Mouse (Mus musculus) kidney, adult 2 months (tissue): ENCODE data around the gene Rhoj. TPM values are rescaled to one million over a fixed set of nuclear protein-coding genes. Genes with fewer than 3 reads are reported as not detected.
A peak's percentile ranks its signal among the peaks of the same experiment; 100 is the strongest.

ENCODE experiments used
- DNase-seq: peaks from one replicate; pipeline ENCODE4 v3.0.0; 2021
- H3K27ac ChIP-seq: fragments of 200-500 bp; 2 replicates; pipeline ENCODE4 v1.5.1; 2012; ENCODE audit warnings: low read depth, low read length, control low read depth, inconsistent platforms; ENCODE audit not compliant: insufficient read depth
- H3K27me3 ChIP-seq: fragments of 200-500 bp; replicated peaks from 2 replicates; pipeline ENCODE4 v1.6.1; 2012; ENCODE audit warnings: mild to moderate bottlenecking, moderate library complexity, low read length, inconsistent platforms; ENCODE audit not compliant: control insufficient read depth, insufficient read depth
- H3K36me3 ChIP-seq: fragments of 200-500 bp; 2 replicates; pipeline ENCODE4 v1.6.1; 2012; ENCODE audit warnings: mild to moderate bottlenecking, moderate library complexity, low read length, inconsistent platforms; ENCODE audit not compliant: control insufficient read depth, insufficient read depth
- H3K4me1 ChIP-seq: fragments of 200-500 bp; 2 replicates; pipeline ENCODE4 v1.6.1; 2011; ENCODE audit warnings: low read length; ENCODE audit not compliant: control insufficient read depth, insufficient read depth
- H3K4me3 ChIP-seq: fragments of 200-500 bp; 2 replicates; pipeline ENCODE4 v1.5.1; 2011; ENCODE audit warnings: mild to moderate bottlenecking, low read depth, low read length, control low read depth; ENCODE audit not compliant: insufficient read depth
- CTCF ChIP-seq: fragments of 200-500 bp; conservative IDR thresholded peaks from 2 replicates; pipeline ENCODE4 v1.5.1; 2011; ENCODE audit warnings: low read depth, mild to moderate bottlenecking, control low read depth, low read length, moderate library complexity, mixed read lengths; ENCODE audit not compliant: insufficient read depth, insufficient read length
- POLR2A ChIP-seq: fragments of 200-500 bp; IDR thresholded peaks from one replicate; pipeline ENCODE4 v1.6.1; 2011; ENCODE audit warnings: low read depth, low read length, control low read depth
- WGBS: fragments of 180-500 bp; shearing (Covaris S2); methylation state at CpG from one replicate; pipeline ENCODE4 v1.1.7; 2018; 5-methylcytosine and 5-hydroxymethylcytosine counted together
- polyA plus RNA-seq: library from polyadenylated mRNA; depleted of rRNA; stranded (reverse); fragments of >200 nt; gene quantifications from 2 replicates; pipeline ENCODE4 v1.2.3, GENCODE M21; 2012; rRNA removed

The Rhoj gene
- polyA plus RNA-seq, 1 experiment = 21.7 TPM

DNA sequence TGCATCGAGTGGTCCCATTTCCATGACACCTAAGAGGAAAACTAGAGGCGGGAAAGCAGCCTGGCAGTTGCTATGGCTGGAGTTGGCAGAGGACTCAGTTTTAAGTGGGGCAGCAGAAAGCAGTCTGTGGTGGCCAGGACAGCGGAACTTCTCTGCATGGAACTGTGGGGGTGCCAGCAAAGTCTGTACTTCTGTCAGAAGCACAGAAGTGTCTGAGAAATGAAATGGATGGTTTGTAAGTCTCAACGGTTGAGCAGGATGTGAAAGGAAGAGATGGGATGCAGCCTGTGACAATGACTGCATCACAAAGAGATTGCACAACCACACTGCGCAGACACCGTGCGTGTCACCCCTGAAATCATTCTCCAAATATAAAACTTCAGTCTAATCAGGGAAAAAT is 138.1 kb downstream of the Rhoj start:
- no peaks in the 10 kb centered on the region for H3K36me3 ChIP-seq
- H3K4me3 ChIP-seq = no peak overlapping the region
- TF ChIP-seq POLR2A (no peak), CTCF (no peak)
- DNase-seq = no peak
- WGBS = 88% methylated on average over 7 of the region's 7 CpGs
- H3K27ac ChIP-seq = no peak overlapping the region
- peaks cover 8% of the 10 kb centered on the region; the same call in 1 of the 2 replicates for H3K4me1 ChIP-seq
- no peaks in the 10 kb centered on the region for H3K27me3 ChIP-seq

DNA sequence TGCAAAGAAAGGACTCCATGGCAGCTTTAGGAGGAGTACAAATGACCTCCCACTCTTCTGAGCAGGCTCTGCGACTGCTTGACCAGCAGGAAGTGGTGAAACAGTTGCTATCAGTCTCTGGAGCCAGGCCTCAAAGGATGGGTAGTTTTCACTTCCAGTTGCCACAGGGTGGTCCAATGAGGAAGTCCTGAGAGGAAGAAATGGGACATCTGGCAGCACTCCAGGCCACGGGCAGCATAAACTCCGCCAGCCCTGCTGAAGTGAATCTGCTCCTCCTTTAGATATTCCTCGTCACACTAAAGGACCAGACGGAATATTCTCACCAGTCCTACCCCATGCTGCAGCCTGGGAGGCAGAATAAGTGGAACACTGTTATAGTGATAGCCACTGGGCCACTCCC is 140.8 kb downstream of the Rhoj start:
- no peak overlapping the region for H3K27ac ChIP-seq
- H3K36me3 ChIP-seq = peaks cover 1% of the 10 kb centered on the region; the same call in 1 of the 2 replicates
- peaks cover 8% of the 10 kb centered on the region; the same call in 1 of the 2 replicates for H3K4me1 ChIP-seq
- no peaks in the 10 kb centered on the region for H3K27me3 ChIP-seq
- WGBS = 68% methylated on average over 5 of the region's 5 CpGs
- no peak overlapping the region for H3K4me3 ChIP-seq
- DNase-seq = peak; percentile 60
- TF ChIP-seq POLR2A (no peak), CTCF (no peak)

DNA sequence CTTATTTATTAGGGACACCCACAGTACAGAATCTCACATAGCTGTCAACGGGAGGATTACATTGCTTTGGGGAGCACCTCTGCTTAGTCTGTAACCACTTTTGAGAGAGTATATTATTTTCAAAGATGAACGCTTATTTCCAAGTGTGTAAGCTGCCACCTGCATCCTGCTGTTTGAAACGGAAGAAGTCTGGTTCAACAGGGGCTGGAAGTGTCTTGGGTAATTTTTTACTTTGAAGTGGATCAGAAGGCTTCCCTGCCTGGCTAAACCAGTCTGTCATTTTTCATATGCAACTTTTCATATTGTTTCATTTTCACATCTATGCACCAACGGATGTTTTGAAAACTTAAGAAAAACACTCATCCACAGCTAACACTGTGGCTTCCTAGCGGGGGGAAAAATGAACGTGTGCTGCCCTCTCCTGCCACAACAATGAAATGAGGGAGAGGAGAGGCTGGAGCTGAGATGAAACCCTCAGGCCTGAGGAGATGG is 141.4 kb downstream of the Rhoj start:
- DNase-seq = no peak
- WGBS = 47% methylated on average over 6 of the region's 6 CpGs
- peaks cover 1% of the 10 kb centered on the region; the same call in 1 of the 2 replicates for H3K36me3 ChIP-seq
- TF ChIP-seq CTCF = peak; percentile 48
- TF ChIP-seq POLR2A = no peak
- peak overlapping the region; percentile 42; the same call in 1 of the 2 replicates for H3K27ac ChIP-seq
- no peaks in the 10 kb centered on the region for H3K27me3 ChIP-seq
- no peak overlapping the region for H3K4me3 ChIP-seq
- peaks cover 8% of the 10 kb centered on the region; the same call in 1 of the 2 replicates for H3K4me1 ChIP-seq

DNA sequence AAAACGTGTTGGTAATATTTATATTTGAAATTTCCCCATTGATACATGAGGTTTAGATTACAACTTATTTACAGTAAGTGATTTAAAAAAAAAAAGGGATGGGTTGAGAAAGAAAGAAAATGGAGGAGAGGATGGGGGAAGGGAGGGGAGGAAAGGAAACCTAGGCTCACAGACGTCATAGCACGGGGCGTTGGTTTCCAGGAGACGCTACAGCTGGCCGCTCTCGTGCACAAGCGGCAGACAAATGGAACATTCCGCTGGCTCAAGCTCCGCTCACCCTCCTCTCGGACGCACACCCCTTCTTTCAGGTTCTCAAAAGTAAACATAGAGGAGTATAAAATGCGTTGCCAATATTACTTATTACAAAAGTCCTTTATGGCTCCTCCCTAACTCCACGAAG is 141.9 kb downstream of the Rhoj start:
- TF ChIP-seq POLR2A (no peak), CTCF (no peak)
- H3K4me1 ChIP-seq = peaks cover 8% of the 10 kb centered on the region; the same call in 1 of the 2 replicates
- 45% methylated on average over 14 of the region's 14 CpGs for WGBS
- no peaks in the 10 kb centered on the region for H3K27me3 ChIP-seq
- DNase-seq = no peak
- peak overlapping the region; percentile 42; the same call in 1 of the 2 replicates for H3K27ac ChIP-seq
- peaks cover 1% of the 10 kb centered on the region; the same call in 1 of the 2 replicates for H3K36me3 ChIP-seq
- H3K4me3 ChIP-seq = no peak overlapping the region

DNA sequence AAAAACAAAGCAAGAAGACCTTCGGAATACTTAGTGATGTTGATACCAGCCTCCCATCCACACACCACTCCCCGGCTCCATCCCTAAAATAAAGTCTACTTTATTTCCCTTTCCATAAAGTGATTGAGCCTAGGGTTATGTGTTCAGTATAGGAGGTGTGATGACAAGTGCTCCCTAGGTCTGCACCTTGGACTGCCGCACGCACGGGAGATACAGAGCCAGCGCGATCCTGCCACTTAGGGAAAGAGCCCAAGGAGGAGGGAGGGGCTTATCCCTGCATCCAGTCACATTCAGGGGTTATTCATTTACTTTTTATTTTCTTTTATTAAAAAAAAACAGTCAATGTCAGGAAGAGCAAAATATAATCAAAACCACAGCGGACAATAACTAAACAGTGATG is 142.5 kb downstream of the Rhoj start:
- TF ChIP-seq POLR2A (no peak), CTCF (no peak)
- WGBS = 64% methylated on average over 8 of the region's 8 CpGs
- no peak overlapping the region for H3K4me3 ChIP-seq
- no peak overlapping the region for H3K27ac ChIP-seq
- H3K27me3 ChIP-seq = no peaks in the 10 kb centered on the region
- H3K4me1 ChIP-seq = peaks cover 8% of the 10 kb centered on the region; the same call in 1 of the 2 replicates
- no peak for DNase-seq
- H3K36me3 ChIP-seq = peaks cover 1% of the 10 kb centered on the region; the same call in 1 of the 2 replicates

Other genes with a start within 250 kb of the Rhoj start
- 0.09 and 0.15 TPM in 2 replicates for gene Kcnh5, start 131.0 kb upstream of the Rhoj start, polyA plus RNA-seq
- gene Gphb5, start 108.5 kb downstream of the Rhoj start, polyA plus RNA-seq = not detected in 2 replicates